Mouse (Mus musculus) heart, adult 9 months (tissue): ENCODE results near the gene Arid1b.

Experiments used
- DNase-seq, 2 experiments: peaks; one replicate each; pipeline ENCODE4 v3.0.0; 2022; ENCODE audit warnings: low spot score in 2 of 2

The Arid1b gene

GRCm38 (mm10) chr17:4995561-4996051 is 1.5 kb downstream of the Arid1b start:
- peak; percentile 76 to 79 for DNase-seq

- DNase-seq: peak; percentile 52 to 57
These were observed 2.1 kb downstream of the Arid1b start for GRCm38 (mm10) chr17:4996121-4996813.

GRCm38 (mm10) chr17:4996814-4997549 is 2.9 kb downstream of the Arid1b start:
- peak; percentile 14 to 36 for DNase-seq

GRCm38 (mm10) chr17:4997968-4998367 is 3.8 kb downstream of the Arid1b start:
- DNase-seq: no peak

GRCm38 (mm10) chr17:4999256-4999655 is 5.1 kb downstream of the Arid1b start:
- no peak for DNase-seq

GRCm38 (mm10) chr17:5000001-5000400 is 5.9 kb downstream of the Arid1b start:
- no peak for DNase-seq

- DNase-seq: no peak
These were observed 6.7 kb downstream of the Arid1b start for GRCm38 (mm10) chr17:5000871-5001270.

GRCm38 (mm10) chr17:5001531-5002131 is 7.5 kb downstream of the Arid1b start:
- DNase-seq: peak; percentile 23 to 32

GRCm38 (mm10) chr17:5002937-5003508 is 8.9 kb downstream of the Arid1b start:
- DNase-seq: no peak

GRCm38 (mm10) chr17:5004266-5004665 is 10.1 kb downstream of the Arid1b start:
- DNase-seq: no peak

GRCm38 (mm10) chr17:5004706-5005105 is 10.6 kb downstream of the Arid1b start:
- DNase-seq: no peak

- no peak for DNase-seq
These were observed 11.2 kb downstream of the Arid1b start for GRCm38 (mm10) chr17:5005285-5005684.

- peak in 1 of 2 experiments; percentile 35 for DNase-seq
These were observed 13.1 kb downstream of the Arid1b start for GRCm38 (mm10) chr17:5007156-5007658.

GRCm38 (mm10) chr17:5008236-5008635 is 14.1 kb downstream of the Arid1b start:
- peak; percentile 24 to 43 for DNase-seq

- DNase-seq: no peak
These were observed 14.6 kb downstream of the Arid1b start for GRCm38 (mm10) chr17:5008761-5009160.

- DNase-seq: no peak
These were observed 15.6 kb downstream of the Arid1b start for GRCm38 (mm10) chr17:5009526-5010260.

GRCm38 (mm10) chr17:5010781-5011180 is 16.6 kb downstream of the Arid1b start:
- DNase-seq: no peak

GRCm38 (mm10) chr17:5012091-5012490 is 18.0 kb downstream of the Arid1b start:
- no peak for DNase-seq

GRCm38 (mm10) chr17:5012517-5012916 is 18.4 kb downstream of the Arid1b start:
- DNase-seq: no peak

- no peak for DNase-seq
These were observed 20.3 kb downstream of the Arid1b start for GRCm38 (mm10) chr17:5014327-5014957.

GRCm38 (mm10) chr17:5016404-5016803 is 22.3 kb downstream of the Arid1b start:
- no peak for DNase-seq
